Mouse (Mus musculus) monocyte, adult 2 months (primary cell): ENCODE measurements at regions not wholly inside any gene's neighbourhood (a gene's known extent, or its start where the extent isn't known, plus 50 kb on each side); places are given as distances from the start of the nearest gene placed in this dataset.

ENCODE experiments used
- DNase-seq, 2 experiments: peaks; one replicate each; pipeline ENCODE4 v3.0.0; 2022; ENCODE audit warnings: low spot score in 2 of 2, low read depth in 1 of 2

DNA sequence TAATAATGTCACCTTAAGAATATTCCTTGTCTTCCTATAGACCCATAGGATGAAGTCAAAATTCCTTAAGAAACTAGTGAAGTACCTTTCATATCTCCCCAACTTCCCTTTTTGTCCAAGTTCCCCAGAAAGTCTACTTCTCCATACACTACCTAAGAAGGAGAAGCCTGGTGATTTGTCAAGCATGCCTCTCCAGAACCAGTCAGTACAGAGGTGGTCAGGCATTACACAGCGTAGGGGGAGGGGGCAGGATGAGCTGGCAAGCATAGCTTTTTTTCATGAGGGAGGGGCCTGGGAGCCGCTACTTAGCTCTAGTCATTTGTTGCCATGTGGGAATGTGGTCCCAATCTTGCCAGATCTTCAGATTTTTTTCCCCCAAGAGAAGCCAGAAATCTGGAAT lies 54.0 kb upstream of the Satb2 start:
- DNase-seq = no peak

DNA sequence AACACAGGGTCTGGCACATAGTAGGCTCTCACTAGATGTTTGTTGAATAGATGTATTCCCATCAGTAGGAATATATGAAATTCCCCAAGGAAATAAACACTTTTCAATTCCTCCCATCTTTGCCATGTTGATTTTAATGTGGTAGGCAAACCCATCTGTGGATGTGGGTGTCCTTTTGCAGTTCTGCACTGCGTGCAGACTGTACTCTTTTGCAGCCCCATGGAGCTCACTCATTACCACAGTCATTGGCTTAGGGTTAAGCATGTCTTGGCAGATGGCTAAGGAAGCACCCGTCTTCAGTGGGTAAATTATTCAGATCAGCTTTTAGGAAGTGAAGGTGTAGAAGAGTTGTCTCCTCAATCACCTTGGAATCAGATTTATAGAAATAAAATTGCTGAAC lies 54.8 kb upstream of the Satb2 start:
- no peak for DNase-seq

DNA sequence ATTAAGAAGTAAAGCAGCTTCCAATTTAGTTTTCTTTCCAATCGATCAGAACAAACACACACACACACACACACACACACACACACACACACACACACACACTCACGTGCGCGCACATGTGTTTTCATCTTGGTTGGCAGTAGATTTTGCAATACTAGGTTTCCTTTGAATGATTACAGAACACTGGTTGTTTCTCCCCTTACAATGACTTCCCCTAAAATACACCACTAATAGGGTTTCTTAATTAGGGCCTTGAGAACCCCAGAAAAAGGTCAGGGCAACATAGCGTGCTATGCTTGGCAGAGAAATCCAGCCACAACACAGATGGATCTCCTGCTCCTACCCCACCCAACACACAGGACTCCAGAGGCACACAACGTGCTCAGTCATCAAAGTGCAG lies 56.0 kb upstream of the Satb2 start:
- no peak for DNase-seq

DNA sequence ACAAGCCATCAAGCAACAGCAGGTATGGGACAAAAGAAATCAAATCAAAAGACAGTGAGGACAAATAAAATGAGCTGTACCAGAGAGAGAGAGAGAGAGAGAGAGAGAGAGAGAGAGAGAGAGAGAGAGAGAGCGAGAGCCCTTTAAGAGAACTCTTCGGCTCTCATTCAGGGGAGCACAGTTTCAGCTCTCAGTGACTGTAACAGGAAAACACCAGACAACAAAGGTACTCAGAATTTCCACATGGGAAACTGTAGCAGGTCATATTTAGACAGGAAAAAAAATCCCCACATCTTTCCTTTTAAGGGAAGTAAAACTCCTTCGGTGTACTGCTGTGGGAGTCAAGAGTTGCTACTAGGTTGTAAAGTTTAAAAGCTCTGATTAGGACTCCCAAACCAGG lies 57.9 kb upstream of the Satb2 start:
- no peak for DNase-seq

DNA sequence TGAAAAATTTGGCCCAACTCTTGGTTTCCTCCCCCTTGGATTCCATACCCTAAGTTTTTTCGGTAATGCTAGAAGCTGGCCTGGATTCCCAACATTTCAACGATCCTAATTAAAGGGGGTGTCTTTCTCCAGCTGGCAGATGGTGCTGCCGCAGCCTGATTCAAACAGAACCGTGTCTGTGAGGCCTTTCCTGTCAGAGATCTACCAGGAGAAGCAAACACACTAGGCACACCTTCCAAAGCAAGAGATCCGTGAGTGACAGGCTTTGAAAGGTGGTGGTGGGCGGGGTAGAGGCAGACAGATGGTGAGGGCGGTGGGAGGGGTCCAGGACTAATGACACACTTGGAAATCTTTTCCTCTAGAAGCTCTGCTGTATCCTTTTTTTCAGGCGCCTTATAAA lies 61.8 kb upstream of the Satb2 start:
- no peak for DNase-seq

DNA sequence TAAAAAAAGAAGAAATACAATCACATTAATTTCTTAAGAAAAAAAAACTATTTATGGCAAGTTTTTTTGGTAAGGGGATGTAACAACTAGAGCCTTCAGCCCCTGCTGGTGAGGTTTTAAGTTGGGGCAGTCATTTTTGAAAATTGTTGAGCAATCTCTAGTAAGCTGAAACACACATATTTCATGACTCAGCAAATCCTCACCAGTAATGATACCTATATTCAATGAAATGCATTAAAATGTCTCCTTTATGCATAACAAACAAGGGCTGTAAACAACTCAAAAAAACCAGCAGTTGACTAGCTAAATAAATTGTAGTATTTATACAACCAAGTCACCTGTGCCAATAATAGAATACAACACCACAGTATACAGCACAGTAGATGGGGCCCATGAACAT lies 63.1 kb upstream of the Satb2 start:
- no peak for DNase-seq

DNA sequence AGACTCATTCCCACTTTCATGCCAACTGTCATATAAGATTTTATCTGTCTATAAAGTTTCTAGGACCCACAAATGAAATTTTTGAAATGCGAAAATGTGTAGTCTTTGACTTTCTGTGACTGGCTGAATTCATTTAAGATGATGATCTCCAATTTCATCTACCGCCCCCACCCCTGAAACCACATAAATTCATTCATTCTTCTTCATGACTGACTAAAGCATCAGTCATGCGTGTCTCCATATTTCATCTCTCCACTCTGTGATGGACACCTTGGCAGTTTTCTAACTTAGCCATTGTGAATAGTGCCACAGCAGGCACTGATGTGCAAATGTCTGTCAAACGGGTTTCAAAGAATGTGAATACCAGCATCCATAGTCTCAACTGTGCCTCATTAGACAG lies 75.4 kb upstream of the Satb2 start:
- no peak for DNase-seq

DNA sequence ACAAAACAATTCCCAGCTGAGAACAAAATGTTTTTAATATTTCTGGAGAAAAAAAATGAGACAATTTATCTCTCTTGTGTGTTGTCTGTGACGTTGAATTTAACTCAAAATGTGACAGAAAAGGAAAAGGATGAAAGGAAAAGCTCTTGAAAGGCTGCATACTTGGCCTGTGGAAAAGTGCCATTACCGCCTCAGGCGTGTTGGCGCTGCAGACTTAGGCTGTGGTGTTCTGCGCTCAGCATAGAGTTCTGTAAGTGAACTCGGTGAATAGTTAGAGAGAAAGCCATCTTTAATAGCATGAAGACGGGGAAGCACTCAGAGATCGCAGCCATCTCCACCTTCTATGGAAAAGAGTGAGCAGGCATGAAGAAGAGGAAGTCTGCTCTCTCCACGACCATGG lies 77.5 kb upstream of the Satb2 start:
- no peak for DNase-seq

DNA sequence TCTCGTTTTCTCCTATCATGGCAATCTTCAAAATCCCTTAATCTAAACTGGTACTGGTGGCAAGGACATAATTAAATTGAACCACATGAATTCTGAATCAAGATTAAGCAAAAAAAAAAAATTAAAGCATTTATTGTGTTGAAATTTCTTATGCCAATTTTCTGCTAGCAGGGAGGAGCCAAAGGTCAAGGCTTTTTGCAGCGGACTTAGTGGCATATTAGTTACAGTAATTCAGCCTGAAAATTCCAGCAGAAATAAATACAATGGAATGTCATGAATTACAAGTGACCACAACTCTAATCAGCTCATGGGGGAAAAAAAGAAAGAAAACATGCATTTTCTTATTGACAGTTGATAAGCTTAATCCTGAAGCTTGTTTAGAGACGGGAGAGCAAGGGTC lies 80.8 kb upstream of the Satb2 start:
- no peak for DNase-seq

DNA sequence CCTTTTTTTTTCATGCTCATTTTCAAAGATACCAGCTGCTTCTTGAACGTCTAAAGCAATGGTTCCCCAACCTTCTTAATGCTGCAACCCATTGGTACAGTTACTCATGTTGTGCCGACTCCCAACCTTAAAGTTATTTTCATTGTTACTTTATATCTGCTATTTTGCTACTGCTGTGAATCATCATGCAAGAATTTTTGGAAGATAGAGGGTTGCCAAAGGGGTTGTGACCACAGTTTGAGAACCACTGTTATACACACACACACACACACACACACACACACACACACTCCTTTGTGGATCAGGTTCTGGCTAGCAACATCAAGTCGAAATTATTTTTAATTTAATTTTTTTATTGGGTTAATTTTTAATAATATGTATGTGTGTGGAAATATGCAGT lies 96.8 kb upstream of the Satb2 start:
- no peak for DNase-seq

DNA sequence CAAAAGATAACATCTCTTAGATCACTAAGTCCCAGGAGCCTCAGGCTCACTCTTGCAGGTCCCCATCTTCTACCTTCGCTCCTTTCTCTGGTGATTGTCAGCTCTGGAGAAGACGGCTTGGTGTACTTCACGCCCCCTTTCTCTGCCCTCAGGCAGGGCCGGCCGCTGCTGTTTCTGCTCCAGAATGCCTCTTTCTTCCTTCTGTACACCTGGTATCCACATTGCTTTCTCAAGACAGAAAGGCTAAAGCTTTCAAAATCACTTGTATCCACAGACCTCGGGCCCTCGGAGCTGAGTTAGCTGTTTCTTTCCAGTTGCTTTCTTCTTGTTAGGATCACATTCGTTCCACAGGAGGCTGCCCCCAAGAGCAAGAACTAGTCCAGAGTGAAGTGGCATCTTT lies 98.2 kb upstream of the Satb2 start:
- no peak for DNase-seq

DNA sequence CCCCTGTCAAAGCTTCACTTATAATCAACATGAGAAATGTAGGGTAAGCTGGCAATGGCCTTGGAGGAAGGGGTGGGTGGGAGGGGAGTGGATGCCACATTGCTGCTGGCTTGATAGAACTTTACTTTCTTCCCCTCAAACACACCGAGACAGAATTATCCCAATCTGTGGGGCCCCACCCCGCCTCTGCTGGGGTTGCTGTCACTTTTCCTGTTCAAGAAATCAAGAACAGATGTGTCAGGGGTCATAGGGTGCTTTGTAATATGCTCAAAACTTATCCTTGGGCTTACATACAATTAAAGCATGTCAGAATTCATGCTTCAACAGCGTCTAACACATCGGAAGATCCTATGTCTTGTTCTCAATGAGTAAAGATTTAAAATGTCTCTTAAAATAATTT lies 101.9 kb upstream of the Satb2 start:
- no peak for DNase-seq

DNA sequence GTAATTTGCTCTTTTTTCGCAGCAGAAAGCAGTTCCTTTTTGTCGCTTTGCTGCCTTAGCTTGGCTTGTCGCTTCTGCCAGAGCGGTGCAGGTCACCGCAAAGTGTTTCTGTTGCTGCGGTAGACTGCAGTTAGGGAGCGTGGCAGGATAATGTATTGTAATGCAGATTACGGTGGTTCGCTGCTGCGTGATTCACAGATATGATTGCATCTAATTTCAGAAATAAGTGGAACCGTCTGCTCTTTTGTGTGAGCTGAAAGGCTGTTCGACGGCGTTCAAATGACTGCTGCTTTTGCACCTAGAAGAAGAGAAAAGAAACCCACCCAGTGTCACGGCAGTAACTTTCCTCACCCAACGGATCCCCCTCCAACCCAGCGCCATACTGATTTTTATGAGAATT lies 104.7 kb upstream of the Satb2 start:
- no peak for DNase-seq

DNA sequence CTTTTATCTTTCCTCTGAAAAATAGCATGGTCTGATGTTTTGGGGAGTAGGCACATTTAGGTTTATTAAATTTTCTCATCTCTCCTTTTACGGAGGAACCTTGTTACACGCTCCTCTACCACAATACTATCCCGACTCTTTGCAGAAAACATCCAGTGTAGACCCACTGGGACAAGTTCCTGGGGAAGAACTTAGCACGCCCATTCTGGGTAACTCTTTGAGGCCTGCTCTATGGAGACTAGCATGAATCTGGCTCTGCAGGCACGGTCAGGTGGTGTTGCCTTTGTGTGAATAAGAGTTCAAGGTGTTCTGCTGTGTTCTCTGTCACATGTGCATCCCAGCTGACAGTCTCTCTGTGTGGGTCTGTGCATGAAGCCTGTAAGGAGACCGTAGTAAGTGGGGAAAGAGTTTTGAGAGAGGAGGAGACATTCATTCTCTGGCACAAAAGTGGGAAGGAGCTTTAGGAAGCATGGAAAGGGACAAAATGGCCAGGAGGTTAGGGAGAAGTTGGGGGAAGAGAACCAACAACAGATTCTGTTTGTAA lies 105.2 kb upstream of the Satb2 start:
- no peak for DNase-seq

DNA sequence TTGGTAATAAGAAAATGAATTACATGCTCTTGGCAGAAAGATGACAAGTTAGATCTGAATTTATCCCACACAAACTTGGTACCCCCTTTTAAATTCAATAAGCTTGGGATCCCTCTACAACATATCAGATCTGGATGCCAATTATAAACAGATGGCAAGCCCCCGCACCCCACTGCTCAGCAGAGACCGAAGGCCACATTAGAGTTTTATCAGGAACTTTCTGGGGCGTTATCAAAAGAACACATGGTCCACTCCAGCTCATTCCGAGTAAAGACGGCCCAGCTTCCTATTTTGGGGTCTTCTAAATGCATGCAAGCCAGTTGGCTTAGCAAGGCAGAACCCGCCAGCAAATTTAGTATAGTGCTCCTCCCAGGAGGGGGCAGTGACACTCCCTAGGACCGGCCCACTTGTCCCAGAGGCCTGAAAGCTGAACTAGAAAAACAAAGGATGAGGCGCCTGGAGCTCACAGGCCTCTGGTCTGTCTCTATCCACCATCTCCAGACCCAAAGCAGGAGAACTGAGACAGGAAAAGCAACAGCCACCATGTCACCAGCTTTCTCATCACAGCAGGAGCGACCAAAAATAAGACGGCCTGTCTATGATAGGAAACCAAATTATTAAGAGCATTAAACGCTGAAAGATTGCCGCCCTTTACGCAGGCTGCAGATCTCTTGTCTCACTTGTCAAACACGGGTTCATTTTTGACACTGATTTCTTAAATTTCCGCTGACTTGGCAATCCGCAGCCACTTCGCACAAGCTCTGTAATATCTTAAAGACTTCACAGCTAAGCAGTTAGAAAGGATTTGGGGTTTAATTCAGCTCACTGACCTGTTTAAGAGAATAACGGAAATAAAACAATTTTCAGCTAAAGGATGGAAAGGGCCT lies 117.2 kb upstream of the Satb2 start:
- DNase-seq = no peak

DNA sequence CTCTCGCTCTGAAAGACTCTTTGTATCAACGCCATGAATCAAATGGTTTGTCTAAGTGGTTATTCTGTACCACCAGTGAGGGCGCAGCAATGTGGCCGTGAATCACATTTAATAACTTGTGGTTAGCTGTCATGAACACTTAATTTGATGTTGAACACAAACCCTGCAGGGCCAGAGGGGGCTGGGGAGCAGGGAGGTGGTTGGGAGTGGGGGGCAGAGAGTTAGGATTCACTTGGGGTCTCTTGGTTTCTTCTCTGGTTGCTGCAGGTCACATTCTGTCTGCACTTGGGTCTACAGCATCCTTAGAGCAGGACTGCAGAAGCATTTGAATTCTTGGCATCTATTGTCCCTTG lies 117.8 kb upstream of the Satb2 start:
- DNase-seq = no peak

DNA sequence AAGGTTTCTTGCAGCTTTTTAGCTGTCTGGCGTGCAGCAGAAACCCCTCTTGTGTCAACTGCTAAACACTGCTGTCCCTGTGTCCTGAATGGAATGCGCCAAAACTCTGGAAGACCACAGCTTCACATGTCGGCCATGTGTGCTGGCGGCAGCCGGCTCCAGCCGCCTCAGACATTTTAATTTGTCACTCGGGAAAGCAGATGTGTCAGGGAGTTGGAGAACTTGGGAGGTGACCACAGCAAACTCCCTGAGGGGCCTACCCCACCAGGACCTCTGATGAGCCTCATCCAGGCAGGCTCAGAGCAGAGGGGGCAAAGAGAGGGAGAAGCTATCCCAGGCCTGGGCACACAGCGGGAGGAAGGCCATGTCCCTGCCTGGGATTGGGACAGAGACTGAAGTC lies 118.3 kb upstream of the Satb2 start:
- DNase-seq = no peak

DNA sequence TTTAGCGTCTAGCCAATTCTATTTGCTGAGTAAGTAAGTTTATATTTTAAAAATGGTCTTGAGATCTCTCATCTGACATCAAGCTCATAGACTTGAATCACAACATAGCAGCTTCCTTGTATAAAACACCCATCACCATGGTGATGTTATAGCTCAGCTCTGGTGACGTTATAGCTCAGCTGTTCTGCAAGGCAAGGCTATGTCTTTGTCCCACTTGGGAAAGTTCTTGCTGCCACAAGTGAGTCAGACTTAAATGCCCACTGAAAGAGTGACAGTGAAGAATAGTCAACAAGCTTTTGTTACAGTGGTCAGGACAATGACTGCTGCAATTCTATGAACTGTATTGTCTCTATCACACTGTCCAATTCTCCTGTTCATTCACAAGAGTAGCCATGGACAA lies 122.2 kb upstream of the Satb2 start:
- DNase-seq = no peak

DNA sequence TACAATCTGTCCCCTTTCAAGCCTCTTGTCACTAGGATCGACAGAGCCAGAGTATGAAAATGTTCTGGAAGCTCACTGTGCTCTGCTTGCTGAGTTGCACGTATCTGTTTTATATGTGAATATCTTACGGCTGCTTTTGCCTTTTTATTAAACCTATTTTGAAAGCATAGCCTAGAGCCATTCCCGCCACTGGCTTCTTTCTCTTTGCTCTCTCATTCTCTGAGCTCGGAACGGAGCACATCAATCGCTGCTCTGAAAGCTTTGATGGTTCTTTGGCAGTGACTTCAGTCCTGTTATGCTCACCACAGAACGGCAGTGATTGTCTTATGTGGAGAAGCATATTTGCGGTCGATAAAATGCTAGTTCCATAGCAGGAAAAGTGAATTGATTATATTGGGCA lies 128.9 kb upstream of the Satb2 start:
- DNase-seq = no peak

DNA sequence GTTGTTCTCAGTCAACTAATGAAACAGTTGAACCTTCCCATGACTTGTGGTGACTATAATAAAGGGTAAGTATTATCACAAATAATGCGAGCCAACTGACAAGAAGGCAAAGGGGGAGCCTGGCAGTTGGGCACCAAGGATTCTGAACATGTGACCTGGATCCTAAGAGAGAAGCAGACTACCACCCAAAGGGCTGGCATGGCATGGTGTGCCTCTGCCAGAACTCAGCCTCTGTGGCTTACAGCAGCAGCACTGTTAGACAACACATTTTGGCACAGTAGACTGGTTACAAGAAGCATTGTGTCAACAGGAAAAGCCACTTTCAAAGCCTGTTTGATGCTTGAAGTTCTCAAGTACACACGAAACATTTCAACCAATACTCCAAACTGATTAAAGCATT lies 142.2 kb upstream of the Satb2 start:
- DNase-seq = no peak

DNA sequence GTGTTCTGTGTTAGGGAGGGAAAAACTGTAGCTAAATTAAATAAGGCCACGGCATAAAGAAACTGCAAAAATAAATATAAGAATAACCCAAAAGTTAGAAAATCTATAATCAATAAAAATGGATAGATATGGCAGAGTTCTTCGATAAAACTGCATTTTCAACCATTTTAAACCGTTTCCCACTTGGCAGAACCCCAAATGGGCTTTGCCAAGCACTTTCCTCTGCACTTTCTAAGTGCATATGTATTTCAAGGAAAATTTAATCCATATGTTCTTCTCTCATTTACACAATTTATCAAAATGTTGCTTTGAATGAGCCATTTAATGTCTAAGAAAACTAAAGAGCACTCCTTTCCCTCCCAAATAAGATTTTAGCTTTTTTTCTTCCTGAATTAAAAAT lies 165.7 kb upstream of the Satb2 start:
- no peak for DNase-seq

DNA sequence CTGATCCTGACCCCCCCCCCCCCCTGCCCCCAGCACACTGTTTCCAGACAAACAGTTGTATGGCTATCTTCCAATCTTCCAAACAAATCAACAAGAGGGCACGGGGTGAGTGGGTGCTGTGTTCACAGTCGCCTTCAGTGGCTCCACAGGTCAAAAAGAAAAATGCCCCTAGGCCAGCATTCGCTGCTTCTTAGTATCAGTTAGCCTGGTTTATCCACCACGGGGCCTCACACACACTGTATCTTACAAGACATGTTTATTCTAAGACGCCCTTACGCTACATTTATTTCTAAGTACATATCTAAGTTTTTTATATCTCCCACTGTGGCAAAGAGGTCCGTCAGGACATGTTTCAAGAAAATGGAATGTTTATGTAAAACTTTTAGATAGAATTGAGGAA lies 177.4 kb upstream of the Satb2 start:
- no peak for DNase-seq

DNA sequence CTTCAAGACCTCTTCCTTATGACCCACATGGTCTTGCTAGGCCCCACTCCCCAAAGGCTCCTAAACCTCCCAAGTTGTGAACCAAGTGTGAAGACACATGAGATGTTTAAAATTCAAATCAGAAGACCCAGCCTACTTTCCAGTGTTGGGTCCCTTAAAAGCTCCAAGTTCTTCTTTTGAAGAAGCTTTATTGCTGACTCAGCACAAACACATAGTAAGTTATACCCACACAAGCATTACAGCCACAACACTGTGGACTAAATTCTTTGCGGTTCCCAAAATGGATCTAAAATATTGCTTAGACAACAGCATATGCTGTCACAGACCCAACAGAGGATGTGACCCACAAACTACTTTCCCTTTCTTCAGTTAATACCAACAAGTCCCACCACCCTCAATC lies 186.0 kb upstream of the Satb2 start:
- no peak for DNase-seq
